Mouse (Mus musculus): ENCODE measurements at regions not wholly inside any gene's neighbourhood (a gene's known extent, or its start where the extent isn't known, plus 50 kb on each side); places are given as distances from the start of the nearest gene placed in this dataset.

DNA sequence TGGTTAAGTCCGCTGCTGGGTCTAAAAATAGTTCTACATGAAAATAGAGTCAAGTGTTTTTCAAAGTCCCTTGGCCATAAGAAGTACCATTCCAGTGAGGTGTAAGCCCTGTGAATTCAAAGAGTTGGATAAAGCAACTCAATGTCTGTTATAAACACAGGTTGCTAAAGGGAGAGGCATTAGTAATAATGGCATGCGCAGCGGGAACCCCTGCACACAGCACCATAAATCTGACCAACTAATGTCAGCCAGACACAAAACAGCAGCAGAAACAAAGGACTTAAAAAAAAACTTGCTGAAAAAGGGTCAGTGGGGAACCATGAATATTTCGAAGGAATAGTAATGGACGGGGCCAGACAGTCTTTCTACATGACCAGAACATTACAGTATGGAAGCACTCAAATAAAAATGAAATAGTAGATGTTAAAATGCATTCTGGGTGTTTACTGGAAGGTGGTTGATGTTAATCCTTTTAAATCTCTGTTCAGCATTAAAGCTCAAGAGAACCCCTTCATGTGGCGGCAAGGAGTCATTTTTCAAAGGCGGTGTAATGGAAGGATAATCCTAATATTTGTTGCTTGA is 52.7 kb upstream of the Csl start:
- H3K4me3 ChIP-seq (ENCODE audit: low read depth, low read length), result no peak overlapping the region
- H3K4me1 ChIP-seq (replicated peaks; ENCODE audit: control insufficient read depth, insufficient read depth, low read length), result no peaks in the 10 kb centered on the region
- no peak for TF ChIP-seq CTCF (IDR thresholded peaks at IDR 0.05; ENCODE audit: low read depth)
- H3K27me3 ChIP-seq (replicated peaks; ENCODE audit: control insufficient read depth, insufficient read depth, low read length), result no peaks in the 10 kb centered on the region
- H3K36me3 ChIP-seq (ENCODE audit: control insufficient read depth, insufficient read depth), result no peaks in the 10 kb centered on the region
- H3K27ac ChIP-seq (ENCODE audit: low read depth, low read length), result no peak overlapping the region
- no peak overlapping the region for H3K4me2 ChIP-seq (replicated peaks; ENCODE audit: low read depth)
- no peaks in the 10 kb centered on the region for H3K9me3 ChIP-seq (ENCODE audit: control insufficient read depth)
- H3K9ac ChIP-seq (ENCODE audit: low read depth, low read length), result no peak overlapping the region
- no peak for ATAC-seq
- WGBS, result 66% methylated on average over 7 of the region's 7 CpGs

- H3K27ac ChIP-seq (ENCODE audit: low read depth, low read length), result no peak overlapping the region
- no peak overlapping the region for H3K4me3 ChIP-seq (ENCODE audit: low read depth, low read length)
- no peaks in the 10 kb centered on the region for H3K4me1 ChIP-seq (replicated peaks; ENCODE audit: control insufficient read depth, insufficient read depth, low read length)
- WGBS, result 56% methylated on average over 1 of the region's 1 CpGs
- H3K9me3 ChIP-seq (ENCODE audit: control insufficient read depth), result no peaks in the 10 kb centered on the region
- no peak for ATAC-seq
- H3K4me2 ChIP-seq (replicated peaks; ENCODE audit: low read depth), result no peak overlapping the region
- H3K9ac ChIP-seq (ENCODE audit: low read depth, low read length), result no peak overlapping the region
- H3K36me3 ChIP-seq (ENCODE audit: control insufficient read depth, insufficient read depth), result no peaks in the 10 kb centered on the region
- H3K27me3 ChIP-seq (replicated peaks; ENCODE audit: control insufficient read depth, insufficient read depth, low read length), result no peaks in the 10 kb centered on the region
- no peak for TF ChIP-seq CTCF (IDR thresholded peaks at IDR 0.05; ENCODE audit: low read depth)
Measured at GRCm38 (mm10) chr10:99811430-99811829, 52.0 kb upstream of the Csl start.
